Mouse (Mus musculus): ENCODE data around the gene Nod2. TPM values are rescaled to one million over a fixed set of nuclear protein-coding genes. Genes with fewer than 3 reads are reported as not detected.
A peak's percentile ranks its signal among the peaks of the same experiment; 100 is the strongest.

Gene Nod2
- polyA plus RNA-seq, 1 experiment from 2014 or later, result 0.04 TPM

DNA sequence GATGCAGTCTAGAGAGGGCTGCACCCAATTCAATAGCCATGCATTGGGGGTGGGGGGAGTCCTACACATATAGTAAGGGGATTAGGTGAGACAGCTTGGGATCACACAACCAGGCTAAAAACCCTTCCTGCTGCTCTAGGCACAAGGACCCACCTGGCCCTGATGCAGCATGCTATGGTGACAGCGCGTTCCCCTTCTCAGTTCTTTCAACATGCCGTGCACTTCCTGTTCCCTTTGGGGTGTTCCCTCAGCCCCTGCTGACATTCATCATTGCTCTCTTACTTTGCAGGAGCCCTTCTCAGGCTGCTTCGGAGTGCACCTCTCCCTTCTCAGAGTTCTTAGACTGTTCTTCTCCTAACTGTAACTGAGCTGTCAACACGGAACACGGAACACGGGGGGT, 47.2 kb downstream of the Nod2 start:
- Histone ChIP-seq H3K9ac (ENCODE audit: low read length) (no peak overlapping the region), H3K27ac (ENCODE audit: low read depth, low read length) (no peak overlapping the region), H3K36me3 (ENCODE audit: control insufficient read depth, insufficient read depth, low read length) (no peaks in the 10 kb centered on the region), H3K9me3 (ENCODE audit: control insufficient read depth, low read length) (no peaks in the 10 kb centered on the region), H3K4me3 (ENCODE audit: low read depth, low read length) (no peak overlapping the region), H3K4me2 (no peak overlapping the region), H3K27me3 (ENCODE audit: control insufficient read depth, insufficient read depth, low read length) (no peaks in the 10 kb centered on the region), H3K4me1 (ENCODE audit: control insufficient read depth, insufficient read depth, low read length) (peaks cover 11% of the 10 kb centered on the region)
- no peak for DNase-seq (ENCODE audit: low spot score, missing footprints)
- no peak for ATAC-seq (ENCODE audit: low FRiP score)
- 81% methylated on average over 7 of the region's 7 CpGs for WGBS

DNA sequence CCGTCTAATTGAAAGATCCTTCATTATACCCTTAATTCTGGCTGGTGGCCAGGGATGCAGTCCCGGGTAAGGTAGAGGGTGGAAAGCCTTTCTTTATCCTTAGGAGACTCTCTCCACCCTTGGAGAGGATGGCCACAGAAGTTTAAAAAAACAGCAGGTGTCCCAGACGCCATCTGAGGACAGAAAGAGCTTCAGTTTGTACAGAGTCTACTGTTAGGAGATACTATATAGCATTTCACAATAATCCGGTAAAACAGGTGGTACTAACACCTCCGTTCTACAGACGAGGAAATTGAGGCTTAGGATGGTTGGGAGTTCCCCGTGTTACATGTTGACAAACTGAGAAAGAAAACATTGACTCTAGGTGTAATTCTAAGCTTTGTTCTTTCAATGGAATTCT, 49.1 kb downstream of the Nod2 start:
- Histone ChIP-seq H3K9ac (ENCODE audit: low read length) (no peak overlapping the region), H3K27me3 (ENCODE audit: control insufficient read depth, insufficient read depth, low read length) (no peaks in the 10 kb centered on the region), H3K4me2 (peak overlapping the region; percentile 38), H3K4me3 (ENCODE audit: low read depth, low read length) (peak overlapping the region; percentile 22; the same call in 1 of the 2 replicates), H3K4me1 (ENCODE audit: control insufficient read depth, insufficient read depth, low read length) (peaks cover 11% of the 10 kb centered on the region), H3K27ac (ENCODE audit: low read depth, low read length) (no peak overlapping the region), H3K9me3 (ENCODE audit: control insufficient read depth, low read length) (no peaks in the 10 kb centered on the region), H3K36me3 (ENCODE audit: control insufficient read depth, insufficient read depth, low read length) (no peaks in the 10 kb centered on the region)
- ATAC-seq (ENCODE audit: low FRiP score) (peak; percentile 11; the same call in 1 of the 2 replicates), DNase-seq (ENCODE audit: low spot score, missing footprints) (peak; percentile 85)
- 25% methylated on average over 7 of the region's 7 CpGs for WGBS

DNA sequence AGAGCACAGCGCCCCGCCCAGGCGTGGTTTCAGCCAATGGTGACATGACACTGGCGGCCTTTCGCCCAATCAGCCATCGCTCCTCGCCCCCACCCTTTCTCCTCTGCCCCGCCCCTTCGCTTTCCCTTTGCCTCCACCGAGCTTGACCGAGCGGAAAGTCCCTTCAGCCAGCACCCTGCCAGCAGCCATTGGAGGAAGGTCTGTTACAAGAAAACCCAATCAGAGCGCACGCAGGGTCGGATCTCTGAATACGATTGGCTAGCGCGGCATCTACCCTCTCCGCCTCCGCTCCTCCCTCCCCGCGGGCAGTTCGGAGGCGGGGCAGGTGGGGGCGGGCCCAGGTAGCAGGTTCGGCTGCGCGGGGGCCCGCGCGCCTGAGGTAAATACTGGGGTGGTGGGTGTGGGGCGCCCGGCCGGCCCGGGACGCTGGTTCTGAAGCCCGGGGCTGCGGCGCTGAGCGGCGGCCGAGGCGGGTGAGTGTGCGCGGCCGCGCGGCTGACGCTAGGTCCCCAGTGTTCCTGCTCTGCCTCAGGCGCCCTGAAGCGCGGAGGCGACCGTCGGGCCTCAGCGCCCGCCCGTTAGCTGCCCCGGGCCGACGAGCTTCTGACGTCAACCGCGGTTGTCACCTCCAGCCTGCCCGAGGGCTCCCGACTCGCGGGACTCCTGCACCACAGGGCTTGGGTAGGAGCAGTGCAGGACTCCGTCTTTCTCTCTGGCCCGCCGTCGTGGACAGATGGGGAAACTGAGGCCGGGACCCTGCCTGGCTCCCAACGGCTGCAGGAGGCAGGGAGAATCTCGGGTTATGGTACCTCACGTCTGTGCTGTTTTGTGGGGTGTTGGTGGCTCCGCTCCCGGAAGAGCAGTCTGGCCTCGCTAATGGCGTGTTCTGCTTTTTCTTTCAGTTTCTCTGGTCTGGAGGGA, 49.9 kb downstream of the Nod2 start, which contains the start of gene Cyld:
Gene Cyld, plus strand, starts transcription at position 308 of the 921 bp plus-strand sequence.
- Histone ChIP-seq H3K9ac (ENCODE audit: low read length) (peak within 1 kb of the TSS; percentile 79), H3K4me1 (ENCODE audit: control insufficient read depth, insufficient read depth, low read length) (peaks cover 11% of the 10 kb centered on the region), H3K27me3 (ENCODE audit: control insufficient read depth, insufficient read depth, low read length) (no peaks in the 10 kb centered on the region), H3K4me3 (ENCODE audit: low read depth, low read length) (peak within 1 kb of the TSS; percentile 80), H3K36me3 (ENCODE audit: control insufficient read depth, insufficient read depth, low read length) (no peaks in the 10 kb centered on the region), H3K4me2 (peak within 1 kb of the TSS; percentile 94), H3K27ac (ENCODE audit: low read depth, low read length) (no peak within 1 kb of the TSS), H3K9me3 (ENCODE audit: control insufficient read depth, low read length) (no peaks in the 10 kb centered on the region)
- WGBS, result under 1% methylated on average over 61 of the region's 80 CpGs
- ATAC-seq (ENCODE audit: low FRiP score), result peak; percentile 99
- peak; percentile 99 for DNase-seq (ENCODE audit: low spot score, missing footprints)

DNA sequence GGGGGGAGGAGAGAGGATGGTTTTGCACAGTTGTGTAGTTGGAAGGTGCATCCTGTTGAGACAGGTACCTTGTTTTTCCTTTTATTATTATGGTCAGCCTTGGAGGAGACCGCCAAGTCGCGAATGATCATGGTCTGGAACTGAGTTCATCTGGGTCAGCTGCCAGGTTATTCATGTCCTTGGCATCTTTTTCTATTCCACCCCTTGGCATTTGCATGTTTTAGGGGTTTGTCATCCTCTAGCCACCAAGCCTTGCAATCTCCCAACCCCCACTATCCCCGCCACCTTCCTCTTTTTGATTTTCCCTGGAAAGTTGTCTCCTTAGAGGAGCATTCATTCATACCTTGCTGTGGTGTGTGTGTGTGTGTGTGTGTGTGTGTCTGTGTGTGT, 50.5 kb downstream of the Nod2 start:
- no peak overlapping the region for H3K27ac ChIP-seq (ENCODE audit: low read depth, low read length)
- H3K9me3 ChIP-seq (ENCODE audit: control insufficient read depth, low read length), result no peaks in the 10 kb centered on the region
- peaks cover 11% of the 10 kb centered on the region for H3K4me1 ChIP-seq (ENCODE audit: control insufficient read depth, insufficient read depth, low read length)
- 17% methylated on average over 4 of the region's 4 CpGs for WGBS
- H3K9ac ChIP-seq (ENCODE audit: low read length), result peak overlapping the region; percentile 79
- no peaks in the 10 kb centered on the region for H3K27me3 ChIP-seq (ENCODE audit: control insufficient read depth, insufficient read depth, low read length)
- H3K4me3 ChIP-seq (ENCODE audit: low read depth, low read length), result peak overlapping the region; percentile 80
- no peak for ATAC-seq (ENCODE audit: low FRiP score)
- H3K4me2 ChIP-seq, result peak overlapping the region; percentile 94
- DNase-seq (ENCODE audit: low spot score, missing footprints), result peak; percentile 86
- no peaks in the 10 kb centered on the region for H3K36me3 ChIP-seq (ENCODE audit: control insufficient read depth, insufficient read depth, low read length)

DNA sequence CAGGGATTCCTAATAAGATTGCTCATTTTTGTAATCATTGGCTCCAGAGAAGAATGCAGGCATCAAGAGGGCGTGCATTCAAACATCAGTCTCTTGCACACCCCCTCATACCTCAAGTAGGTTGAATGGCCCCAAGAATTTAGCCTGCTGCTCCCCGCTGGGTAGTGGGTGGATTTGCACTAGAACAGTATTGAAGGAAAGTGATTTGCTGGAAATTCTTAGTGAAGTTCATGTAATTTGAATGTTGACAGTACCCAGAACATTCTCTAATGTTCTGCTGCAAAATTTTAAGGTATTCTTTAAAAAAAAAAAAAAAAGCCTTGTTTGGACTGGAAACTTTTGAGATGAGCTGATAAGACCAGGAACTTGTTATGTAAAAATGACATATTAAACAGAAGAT, 50.9 kb downstream of the Nod2 start:
- H3K36me3 ChIP-seq (ENCODE audit: control insufficient read depth, insufficient read depth, low read length), result no peaks in the 10 kb centered on the region
- DNase-seq (ENCODE audit: low spot score, missing footprints) (no peak), ATAC-seq (ENCODE audit: low FRiP score) (no peak)
- H3K9ac ChIP-seq (ENCODE audit: low read length), result no peak overlapping the region
- no peaks in the 10 kb centered on the region for H3K9me3 ChIP-seq (ENCODE audit: control insufficient read depth, low read length)
- WGBS, result 46% methylated on average over 2 of the region's 2 CpGs
- H3K27ac ChIP-seq (ENCODE audit: low read depth, low read length), result no peak overlapping the region
- H3K4me1 ChIP-seq (ENCODE audit: control insufficient read depth, insufficient read depth, low read length), result peaks cover 11% of the 10 kb centered on the region
- no peaks in the 10 kb centered on the region for H3K27me3 ChIP-seq (ENCODE audit: control insufficient read depth, insufficient read depth, low read length)
- H3K4me2 ChIP-seq, result peak overlapping the region; percentile 94
- H3K4me3 ChIP-seq (ENCODE audit: low read depth, low read length), result peak overlapping the region; percentile 80

DNA sequence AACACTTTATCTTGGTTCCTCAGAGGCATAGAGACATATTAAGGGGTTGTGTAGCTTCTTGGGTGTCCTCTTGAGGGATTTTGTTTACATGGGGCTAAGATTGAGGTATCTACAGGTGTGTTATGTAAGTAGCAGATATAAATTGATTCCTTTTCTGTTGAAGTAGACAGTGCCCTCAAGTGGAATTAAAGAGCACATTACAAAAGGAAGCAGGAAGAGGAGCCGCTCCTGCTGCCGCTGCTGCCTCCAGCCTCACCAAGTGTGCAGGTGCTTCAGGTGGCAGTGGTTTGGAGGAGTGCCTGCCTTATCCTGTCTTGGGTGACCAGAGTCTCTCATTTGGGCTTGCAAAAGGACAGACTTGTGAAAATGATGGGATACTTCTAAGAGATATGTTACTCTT, 54.5 kb downstream of the Nod2 start:
- Histone ChIP-seq H3K27me3 (ENCODE audit: control insufficient read depth, insufficient read depth, low read length) (no peaks in the 10 kb centered on the region), H3K4me3 (ENCODE audit: low read depth, low read length) (no peak overlapping the region), H3K4me2 (no peak overlapping the region), H3K9me3 (ENCODE audit: control insufficient read depth, low read length) (no peaks in the 10 kb centered on the region), H3K27ac (ENCODE audit: low read depth, low read length) (no peak overlapping the region), H3K36me3 (ENCODE audit: control insufficient read depth, insufficient read depth, low read length) (no peaks in the 10 kb centered on the region), H3K9ac (ENCODE audit: low read length) (no peak overlapping the region), H3K4me1 (ENCODE audit: control insufficient read depth, insufficient read depth, low read length) (peaks cover 8% of the 10 kb centered on the region)
- ATAC-seq (ENCODE audit: low FRiP score), result no peak
- 34% methylated on average over 2 of the region's 2 CpGs for WGBS
- DNase-seq (ENCODE audit: low spot score, missing footprints), result no peak

DNA sequence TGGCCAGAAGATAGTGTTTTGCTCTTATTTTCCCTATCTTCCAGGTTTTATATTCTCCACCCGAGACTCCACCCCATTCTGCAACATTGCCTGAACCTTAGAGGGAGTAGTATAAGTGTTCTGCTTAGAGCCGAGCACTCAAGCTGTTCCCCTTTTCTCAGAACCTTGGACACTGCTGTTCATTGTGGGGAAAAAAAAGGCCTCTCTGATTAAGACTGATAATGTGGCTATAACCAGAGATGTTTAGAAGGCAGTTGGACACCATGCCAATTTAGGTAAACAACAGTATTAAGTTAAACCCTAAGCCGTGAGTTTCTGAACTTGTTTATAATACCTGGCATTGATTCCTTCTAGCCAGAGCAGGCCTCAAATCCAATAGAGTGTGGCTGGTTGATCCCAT, 55.7 kb downstream of the Nod2 start:
- no peaks in the 10 kb centered on the region for H3K36me3 ChIP-seq (ENCODE audit: control insufficient read depth, insufficient read depth, low read length)
- 82% methylated on average over 3 of the region's 3 CpGs for WGBS
- ATAC-seq (ENCODE audit: low FRiP score) (no peak), DNase-seq (ENCODE audit: low spot score, missing footprints) (no peak)
- no peak overlapping the region for H3K27ac ChIP-seq (ENCODE audit: low read depth, low read length)
- no peaks in the 10 kb centered on the region for H3K27me3 ChIP-seq (ENCODE audit: control insufficient read depth, insufficient read depth, low read length)
- peaks cover 3% of the 10 kb centered on the region; the same call in 1 of the 2 replicates for H3K4me1 ChIP-seq (ENCODE audit: control insufficient read depth, insufficient read depth, low read length)
- H3K4me3 ChIP-seq (ENCODE audit: low read depth, low read length), result no peak overlapping the region
- no peak overlapping the region for H3K4me2 ChIP-seq
- no peaks in the 10 kb centered on the region for H3K9me3 ChIP-seq (ENCODE audit: control insufficient read depth, low read length)
- no peak overlapping the region for H3K9ac ChIP-seq (ENCODE audit: low read length)

DNA sequence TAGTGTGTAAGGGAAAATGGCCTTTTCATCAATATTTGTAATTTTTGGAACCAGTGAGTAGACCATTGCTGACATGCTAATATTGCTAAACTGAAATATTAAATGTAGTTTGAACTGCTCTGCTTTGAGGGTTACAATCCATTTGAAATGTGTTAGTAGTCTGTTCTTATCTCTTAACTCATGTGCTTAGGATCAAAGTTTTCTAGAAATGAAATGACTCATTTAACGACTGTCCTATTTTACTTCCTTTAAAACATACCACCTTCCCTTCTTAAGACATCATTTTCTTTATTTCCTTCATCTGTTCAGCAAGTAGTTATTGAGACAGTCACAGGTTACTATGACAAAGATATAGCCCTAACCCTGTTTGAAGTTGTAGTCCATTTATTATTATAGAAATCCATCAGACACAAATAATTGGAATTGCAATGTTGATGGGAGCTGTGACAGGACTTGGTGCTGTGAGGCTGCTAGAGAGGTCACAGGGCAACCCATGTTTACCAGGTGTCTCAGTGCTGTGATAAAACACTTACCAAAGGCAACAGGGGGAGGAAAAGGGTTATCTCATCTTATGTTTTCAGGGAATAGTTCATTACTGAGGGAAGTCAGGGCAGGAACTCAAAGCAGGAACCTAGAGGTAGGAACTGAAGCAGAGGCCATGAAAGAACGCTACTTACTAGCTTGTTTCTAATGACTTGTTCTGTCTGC, 76.3 kb downstream of the Nod2 start:
- DNase-seq (ENCODE audit: low spot score, missing footprints) (no peak), ATAC-seq (ENCODE audit: low FRiP score) (no peak)
- 95% methylated on average over 2 of the region's 2 CpGs for WGBS
- Histone ChIP-seq H3K36me3 (ENCODE audit: control insufficient read depth, insufficient read depth, low read length) (no peaks in the 10 kb centered on the region), H3K9ac (ENCODE audit: low read length) (no peak overlapping the region), H3K4me1 (ENCODE audit: control insufficient read depth, insufficient read depth, low read length) (no peaks in the 10 kb centered on the region), H3K4me3 (ENCODE audit: low read depth, low read length) (no peak overlapping the region), H3K27me3 (ENCODE audit: control insufficient read depth, insufficient read depth, low read length) (no peaks in the 10 kb centered on the region), H3K27ac (ENCODE audit: low read depth, low read length) (no peak overlapping the region), H3K9me3 (ENCODE audit: control insufficient read depth, low read length) (no peaks in the 10 kb centered on the region), H3K4me2 (no peak overlapping the region)
